Mouse (Mus musculus) spleen, adult 2 months (tissue): ENCODE measurements around the gene Kcmf1.
A peak's percentile ranks its signal among the peaks of the same experiment; 100 is the strongest.

ENCODE experiments used
- CTCF ChIP-seq: fragments of 200-500 bp; IDR thresholded peaks from 2 replicates; pipeline ENCODE4 v1.5.1; 2011; ENCODE audit warnings: mild to moderate bottlenecking, inconsistent platforms; ENCODE audit not compliant: insufficient read depth, insufficient read length, insufficient replicate concordance; ENCODE audit errors: extremely low read depth
- POLR2A ChIP-seq: fragments of 200-500 bp; IDR thresholded peaks from 2 replicates; pipeline ENCODE4 v1.6.1; 2011; ENCODE audit warnings: low read depth, low read length, inconsistent platforms

DNA sequence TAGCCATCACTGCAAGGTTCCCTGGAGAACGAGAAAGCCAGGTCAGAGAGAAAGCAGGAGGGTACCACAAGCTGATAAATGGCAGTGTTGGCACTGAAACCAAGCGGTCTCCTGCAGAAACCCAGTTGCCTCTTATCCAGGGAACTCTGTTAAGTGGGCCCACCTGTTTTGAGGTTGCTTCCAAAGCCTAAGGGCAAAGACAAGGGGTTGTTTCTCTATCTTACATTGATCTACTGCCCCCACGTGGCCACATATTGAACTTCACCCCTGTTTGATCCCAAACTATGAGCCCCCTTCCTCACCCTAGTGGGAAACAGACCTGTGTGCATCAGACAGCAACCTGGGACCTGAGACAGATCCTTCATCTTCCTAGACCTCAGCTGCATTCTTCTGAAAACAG lies 68.5 kb downstream of the Kcmf1 start:
- TF ChIP-seq CTCF, result peak; percentile 24; the same call in 1 of the 2 replicates
- no peak for TF ChIP-seq POLR2A
